Mouse (Mus musculus) lung, postnatal 10 days (tissue): ENCODE results near the gene Gm21860.
"Not testable (repeated sequence)": the region's sequence is repeated elsewhere in the genome, so short reads cannot be mapped to it uniquely, and the experiment has no call there.

ENCODE experiments used
- DNase-seq: peaks from one replicate; pipeline ENCODE4 v3.0.0; 2021

Gm21860 gene

DNA sequence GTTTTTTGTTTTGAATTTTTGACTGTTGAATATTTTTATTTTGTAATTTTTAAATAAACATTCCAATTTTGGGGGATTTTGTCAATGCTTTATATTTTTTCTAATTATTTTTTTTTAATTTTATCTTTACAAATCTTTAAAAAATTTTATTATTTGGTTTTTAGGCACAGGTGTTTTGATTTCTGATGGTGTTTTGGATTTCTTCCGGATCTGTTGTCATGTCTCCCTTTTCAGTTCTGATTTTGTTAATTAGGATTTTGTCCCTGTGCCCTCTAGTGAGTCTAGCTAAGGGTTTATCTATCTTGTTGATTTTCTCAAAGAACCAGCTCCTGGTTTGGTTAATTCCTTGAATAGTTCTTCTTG, 23.0 kb downstream of the Gm21860 start:
- not testable (repeated sequence) for DNase-seq

DNA sequence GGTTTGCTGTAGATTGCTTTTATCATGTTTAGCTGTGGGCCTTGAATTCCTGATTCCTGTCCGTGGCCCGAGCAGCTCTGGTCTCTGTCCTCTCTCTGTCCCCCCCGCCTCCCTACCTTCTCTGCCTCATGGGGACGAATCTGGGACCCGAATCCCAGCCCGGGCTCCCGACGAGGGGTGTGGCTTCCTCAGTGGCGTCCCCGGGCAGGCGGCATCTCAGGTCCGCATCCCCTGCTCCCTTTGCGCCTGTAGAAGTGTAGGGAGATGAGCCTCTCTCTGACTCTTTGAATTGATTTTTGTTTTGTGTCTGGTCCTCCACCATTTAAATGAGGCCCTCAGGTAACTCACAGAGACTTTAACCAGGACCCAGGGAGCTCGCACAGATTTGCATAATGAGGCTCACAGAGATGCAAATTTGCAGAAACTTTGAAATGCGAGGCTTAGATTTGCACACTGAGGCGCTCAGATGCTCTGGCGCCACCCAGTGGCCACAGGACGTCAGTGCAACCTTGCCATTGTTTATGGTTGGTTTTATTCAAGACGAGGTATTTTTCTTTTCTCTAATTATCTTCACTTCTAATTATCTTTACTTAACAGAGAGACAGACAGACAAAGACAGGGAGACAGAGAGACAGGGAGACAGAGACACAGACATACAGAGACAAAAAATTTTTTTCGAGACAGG, 23.6 kb downstream of the Gm21860 start:
- not testable (repeated sequence) for DNase-seq

DNA sequence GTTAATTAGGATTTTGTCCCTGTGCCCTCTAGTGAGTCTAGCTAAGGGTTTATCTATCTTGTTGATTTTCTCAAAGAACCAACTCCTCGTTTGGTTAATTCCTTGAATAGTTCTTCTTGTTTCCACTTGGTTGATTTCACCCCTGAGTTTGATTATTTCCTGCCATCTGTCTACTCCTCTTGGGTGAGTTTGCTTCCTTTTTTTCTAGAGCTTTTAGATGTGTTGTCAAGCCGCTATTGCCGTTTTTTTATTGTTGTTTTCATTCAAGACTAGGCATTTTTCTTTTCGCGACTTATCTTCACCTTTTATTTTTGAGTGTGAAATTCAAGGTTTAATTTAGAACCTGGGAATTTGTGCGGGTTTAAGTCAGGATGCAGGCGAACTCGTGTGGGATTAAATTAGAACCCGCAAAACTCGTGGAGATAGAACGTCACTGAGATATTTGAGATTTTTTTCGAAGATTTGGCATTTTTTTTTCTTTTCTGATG, 24.8 kb downstream of the Gm21860 start:
- DNase-seq, result not testable (repeated sequence)

DNA sequence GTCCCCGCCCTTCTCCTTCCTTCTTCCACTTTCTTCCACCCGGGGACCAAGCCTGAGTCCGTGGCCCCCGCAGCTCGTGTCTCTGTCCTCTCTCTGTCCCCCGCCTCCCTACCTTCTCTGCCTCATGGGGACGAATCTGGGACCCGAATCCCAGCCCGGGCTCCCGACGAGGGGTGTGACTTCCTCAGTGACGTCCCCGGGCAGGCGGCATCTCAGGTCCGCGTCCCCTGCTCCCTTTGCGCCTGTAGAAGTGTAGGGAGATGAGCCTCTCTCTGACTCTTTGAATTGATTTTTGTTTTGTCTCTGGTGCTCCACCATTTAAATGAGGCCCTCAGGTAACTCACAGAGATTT, 25.7 kb downstream of the Gm21860 start:
- not testable (repeated sequence) for DNase-seq

DNA sequence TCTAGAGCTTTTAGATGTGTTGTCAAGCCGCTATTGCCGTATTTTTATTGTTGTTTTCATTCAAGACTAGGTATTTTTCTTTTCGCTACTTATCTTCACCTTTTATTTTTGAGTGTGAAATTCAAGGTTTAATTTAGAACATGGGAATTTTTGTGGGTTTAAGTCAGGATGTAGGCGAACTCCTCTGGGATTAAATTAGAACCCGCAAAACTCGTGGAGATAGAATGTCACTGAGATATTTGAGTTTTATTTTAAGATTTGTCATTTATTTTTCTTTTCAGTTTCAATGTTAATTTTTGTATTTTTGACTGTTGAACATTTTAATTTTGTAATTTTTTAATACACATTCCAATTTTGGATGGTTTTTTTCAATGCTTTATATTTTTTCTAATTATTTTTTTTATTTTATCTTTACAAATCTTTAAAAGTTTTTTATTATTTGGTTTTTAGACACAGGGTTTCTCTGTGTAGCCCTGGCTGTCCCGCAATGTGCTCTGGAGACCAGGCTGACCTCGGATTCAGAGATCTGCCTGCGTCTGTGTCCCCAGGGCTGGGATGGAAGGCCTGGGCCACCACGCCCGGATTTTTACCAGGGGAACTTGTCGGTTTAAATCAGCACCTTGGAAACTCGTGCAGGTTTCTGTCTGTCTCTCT, 26.2 kb downstream of the Gm21860 start:
- DNase-seq, result not testable (repeated sequence)

DNA sequence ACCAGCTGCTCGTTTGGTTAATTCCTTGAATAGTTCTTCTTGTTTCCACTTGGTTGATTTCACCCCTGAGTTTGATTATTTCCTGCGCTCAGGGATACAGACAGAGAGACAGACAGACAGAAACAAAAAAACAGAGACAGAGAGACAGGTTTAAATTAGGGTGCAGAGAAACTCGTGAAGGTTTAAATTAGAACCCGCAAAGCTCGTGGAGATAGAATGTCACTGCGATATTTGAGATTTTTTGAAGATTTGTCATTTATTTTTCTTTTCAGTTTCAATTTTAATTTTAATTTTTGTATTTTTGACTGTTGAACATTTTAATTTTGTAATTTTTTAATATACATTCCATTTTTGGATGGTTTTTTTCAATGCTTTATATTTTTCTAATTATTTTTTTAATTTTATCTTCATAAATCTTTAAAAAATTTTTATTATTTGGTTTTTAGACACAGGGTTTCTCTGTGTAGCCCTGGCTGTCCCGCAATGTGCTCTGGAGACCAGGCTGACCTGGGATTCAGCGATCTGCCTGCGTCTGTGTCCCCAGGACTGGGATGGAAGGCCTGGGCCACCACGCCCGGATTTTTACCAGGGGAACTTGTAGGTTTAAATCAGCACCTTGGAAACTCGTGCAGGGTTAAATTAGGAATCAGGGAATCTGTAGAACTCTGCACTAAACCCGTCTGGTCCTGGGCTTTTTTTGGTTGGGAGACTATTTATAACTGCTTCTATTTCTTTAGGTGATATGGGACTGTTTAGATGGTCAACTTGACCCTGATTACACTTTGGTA, 27.3 kb downstream of the Gm21860 start:
- not testable (repeated sequence) for DNase-seq

DNA sequence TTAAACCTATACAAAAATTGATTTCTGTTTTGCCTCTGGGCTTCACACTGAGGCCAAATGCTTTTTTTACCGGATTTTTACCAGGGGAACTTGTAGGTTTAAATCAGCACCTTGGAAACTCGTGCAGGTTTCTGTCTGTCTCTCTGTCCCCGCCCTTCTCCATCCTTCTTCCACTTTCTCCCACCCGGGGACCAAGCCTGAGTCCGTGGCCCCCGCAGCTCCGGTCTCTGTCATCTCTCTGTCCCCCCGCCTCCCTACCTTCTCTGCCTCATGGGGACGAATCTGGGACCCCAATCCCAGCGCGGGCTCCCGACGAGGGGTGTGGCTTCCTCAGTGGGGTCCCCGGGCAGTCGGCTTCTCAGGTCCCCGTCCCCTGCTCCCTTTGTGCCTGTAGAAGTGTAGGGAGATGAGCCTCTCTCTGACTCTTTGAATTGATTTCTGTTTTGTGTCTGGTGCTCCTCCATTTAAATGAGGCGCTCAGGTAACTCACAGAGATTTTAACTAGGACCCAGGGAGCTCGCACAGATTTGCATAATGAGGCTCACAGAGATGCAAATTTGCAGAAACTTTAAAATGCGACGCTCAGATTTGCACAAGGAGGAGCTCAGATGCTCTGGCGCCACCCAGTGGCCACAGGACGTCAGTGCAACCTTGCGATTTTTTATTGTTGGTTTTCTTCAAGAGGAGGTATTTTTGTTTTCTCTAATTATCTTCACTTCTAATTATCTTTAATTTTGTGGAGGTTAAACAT, 28.7 kb downstream of the Gm21860 start:
- not testable (repeated sequence) for DNase-seq

DNA sequence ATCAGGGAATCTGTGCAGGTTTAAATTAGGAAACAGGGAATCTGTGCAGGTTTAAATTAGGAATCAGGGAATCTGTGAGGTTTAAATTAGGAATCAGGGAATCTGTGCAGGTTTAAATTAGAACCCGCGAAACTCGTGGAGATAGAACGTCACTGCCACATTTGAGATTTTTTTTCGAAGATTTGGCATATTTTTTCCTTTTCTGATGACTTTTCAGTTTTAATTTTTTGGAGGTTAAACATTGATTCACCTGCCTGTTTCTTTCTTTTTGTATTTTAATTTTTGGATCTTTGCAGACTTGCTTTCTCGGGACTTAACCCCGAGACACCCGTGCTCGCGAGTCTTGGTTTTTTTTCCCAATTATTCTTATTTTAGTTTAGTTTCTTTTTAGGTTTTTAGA, 29.5 kb downstream of the Gm21860 start:
- not testable (repeated sequence) for DNase-seq

DNA sequence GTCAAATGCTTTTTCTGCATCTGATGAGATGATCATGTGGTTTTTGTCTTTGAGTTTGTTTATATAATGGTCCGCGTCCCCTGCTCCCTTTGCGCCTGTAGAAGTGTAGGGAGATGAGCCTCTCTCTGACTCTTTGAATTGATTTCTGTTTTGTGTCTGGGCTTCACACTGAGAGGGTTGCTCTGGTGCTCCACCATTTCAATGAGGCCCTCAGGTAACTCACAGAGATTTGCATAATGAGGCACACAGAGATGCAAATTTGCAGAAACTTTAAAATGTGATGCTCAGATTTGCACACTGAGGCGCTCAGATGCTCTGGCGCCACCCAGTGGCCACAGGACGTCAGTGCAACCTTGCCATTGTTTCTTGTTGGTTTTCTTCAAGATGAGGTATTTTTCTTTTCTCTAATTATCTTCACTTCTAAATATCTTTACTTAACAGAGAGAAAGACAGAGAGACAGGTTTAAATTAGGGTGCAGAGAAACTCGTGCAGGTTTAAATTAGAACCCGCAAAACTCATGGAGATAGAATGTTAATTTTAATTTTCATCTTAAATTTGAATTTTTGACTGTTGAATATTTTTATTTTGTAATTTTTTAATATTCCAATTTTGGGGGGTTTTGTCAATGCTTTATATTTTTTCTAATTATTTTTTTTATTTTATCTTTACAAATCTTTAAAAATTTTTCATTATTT, 30.5 kb downstream of the Gm21860 start:
- not testable (repeated sequence) for DNase-seq

DNA sequence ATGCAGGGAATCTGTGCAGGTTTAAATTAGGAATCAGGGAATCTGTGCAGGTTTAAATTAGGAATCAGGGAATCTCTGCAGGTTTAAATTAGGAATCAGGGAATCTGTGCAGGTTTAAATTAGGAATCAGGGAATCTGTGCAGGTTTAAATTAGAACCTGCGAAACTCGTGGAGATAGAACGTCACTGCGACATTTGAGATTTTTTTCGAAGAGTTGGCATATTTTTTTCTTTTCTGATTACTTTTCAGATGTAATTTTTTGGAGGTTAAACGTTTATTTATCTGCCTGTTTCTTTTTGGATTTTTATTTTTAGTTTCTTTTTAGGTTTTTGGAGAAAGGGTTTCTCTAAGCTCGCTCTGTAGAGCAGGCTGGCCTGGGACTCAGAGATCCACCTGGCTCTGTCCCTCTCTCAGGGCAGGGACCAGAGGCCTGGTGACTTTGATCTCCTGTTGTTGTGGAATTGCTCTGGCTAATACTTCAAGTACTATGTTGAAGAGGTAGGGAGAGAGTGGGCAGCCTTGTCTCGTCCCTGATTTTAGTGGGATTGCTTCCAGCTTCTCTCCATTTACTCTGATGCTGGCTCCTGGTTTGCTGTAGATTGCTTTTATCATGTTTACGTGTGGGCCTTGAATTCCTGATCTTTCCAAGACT, 31.2 kb downstream of the Gm21860 start:
- not testable (repeated sequence) for DNase-seq

DNA sequence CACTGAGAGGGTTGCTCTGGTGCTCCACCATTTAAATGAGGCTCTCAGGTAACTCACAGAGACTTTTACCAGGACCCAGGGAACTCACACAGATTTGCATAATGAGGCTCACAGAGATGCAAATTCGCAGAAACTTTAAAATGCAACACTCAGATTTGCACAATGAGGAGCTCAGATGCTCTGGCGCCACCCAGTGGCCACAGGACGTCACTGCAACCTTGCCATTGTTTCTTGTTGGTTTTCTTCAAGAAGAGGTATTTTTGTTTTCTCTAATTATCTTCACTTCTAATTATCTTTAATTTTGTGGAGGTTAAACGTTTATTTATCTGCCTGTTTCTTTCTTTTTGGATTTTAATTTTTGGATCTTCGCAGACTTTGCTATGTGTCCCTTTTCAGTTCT, 34.1 kb downstream of the Gm21860 start:
- DNase-seq, result not testable (repeated sequence)

DNA sequence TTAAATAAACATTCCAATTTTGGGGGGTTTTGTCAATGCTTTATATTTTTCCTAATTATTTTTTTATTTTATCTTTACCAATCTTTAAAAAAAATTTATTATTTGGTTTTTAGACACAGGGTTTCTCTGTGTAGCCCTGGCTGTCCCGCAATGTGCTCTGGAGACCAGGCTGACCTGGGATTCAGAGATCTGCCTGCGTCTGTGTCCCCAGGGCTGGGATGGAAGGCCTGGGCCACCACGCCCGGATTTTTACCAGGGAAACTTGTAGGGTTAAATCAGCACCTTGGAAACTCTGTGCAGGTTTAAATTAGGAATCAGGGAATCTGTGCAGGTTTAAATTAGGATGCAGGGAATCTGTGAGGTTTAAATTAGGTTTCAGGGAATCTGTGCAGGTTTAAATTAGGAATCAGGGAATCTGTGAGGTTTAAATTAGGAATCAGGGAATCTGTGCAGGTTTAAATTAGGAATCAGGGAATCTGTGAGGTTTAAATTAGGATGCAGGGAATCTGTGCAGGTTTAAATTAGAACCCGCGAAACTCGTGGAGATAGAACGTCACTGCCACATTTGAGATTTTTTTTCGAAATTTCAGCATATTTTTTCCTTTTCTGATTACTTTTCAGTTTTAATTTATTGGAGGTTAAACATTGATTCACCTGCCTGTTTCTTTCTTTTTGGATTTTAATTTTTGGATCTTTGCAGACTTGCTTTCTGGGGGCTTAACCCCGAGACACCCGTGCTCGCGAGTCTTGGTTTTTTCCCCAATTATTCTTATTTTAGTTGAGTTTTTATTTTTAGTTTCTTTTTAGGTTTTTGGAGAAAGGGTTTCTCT, 35.0 kb downstream of the Gm21860 start:
- DNase-seq, result not testable (repeated sequence)

DNA sequence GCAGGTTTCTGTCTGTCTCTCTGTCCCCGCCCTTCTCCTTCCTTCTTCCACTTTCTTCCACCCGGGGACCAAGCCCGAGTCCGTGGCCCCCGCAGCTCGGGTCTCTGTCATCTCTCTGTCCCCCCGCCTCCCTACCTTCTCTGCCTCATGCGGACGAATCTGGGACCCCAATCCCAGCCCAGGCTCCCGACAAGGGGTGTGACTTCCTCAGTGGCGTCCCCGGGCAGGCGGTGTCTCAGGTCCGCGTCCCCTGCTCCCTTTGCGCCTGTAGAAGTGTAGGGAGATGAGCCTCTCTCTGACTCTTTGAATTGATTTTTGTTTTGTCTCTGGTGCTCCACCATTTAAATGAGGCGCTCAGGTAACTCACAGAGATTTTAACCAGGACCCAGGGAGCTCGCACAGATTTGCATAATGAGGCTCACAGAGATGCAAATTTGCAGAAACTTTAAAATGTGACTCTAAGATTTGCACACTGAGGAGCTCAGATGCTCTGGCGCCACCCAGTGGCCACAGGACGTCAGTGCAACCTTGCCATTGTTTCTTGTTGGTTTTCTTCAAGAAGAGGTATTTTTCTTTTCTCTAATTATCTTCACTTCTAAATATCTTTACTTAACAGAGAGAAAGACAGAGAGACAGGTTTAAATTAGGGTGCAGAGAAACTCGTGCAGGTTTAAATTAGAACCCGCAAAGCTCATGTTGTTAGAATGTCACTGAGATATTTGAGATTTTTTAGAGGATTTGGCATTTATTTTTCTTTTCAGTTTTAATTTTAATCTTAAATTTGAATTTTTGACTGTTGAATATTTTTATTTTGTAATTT, 35.8 kb downstream of the Gm21860 start:
- DNase-seq, result peak; percentile 18

DNA sequence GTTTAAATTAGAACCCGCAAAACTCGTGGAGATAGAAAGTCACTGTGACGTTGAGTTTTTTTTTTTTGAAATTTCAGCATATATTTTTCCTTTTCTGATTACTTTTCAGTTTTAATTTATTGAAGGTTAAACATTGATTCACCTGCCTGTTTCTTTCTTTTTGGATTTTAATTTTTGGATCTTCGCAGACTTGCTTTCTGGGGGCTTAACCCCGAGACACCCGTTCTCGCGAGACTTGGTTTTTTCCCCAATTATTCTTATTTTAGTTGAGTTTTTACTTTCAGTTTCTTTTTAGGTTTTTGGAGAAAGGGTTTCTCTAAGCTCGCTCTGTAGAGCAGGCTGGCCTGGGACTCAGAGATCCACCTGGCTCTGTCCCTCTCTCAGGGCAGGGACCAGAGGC, 36.6 kb downstream of the Gm21860 start:
- not testable (repeated sequence) for DNase-seq

DNA sequence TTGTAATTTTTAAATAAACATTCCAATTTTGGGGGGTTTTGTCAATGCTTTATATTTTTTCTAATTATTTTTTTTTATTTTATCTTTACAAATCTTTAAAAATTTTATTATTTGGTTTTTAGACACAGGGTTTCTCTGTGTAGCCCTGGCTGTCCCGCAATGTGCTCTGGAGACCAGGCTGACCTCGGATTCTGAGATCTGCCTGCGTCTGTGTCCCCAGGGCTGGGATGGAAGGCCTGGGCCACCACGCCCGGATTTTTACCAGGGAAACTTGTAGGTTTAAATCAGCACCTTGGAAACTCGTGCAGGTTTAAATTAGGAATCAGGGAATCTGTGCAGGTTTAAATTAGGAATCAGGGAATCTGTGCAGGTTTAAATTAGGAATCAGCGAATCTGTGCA, 37.1 kb downstream of the Gm21860 start:
- not testable (repeated sequence) for DNase-seq
